In the genomic region with DNA sequence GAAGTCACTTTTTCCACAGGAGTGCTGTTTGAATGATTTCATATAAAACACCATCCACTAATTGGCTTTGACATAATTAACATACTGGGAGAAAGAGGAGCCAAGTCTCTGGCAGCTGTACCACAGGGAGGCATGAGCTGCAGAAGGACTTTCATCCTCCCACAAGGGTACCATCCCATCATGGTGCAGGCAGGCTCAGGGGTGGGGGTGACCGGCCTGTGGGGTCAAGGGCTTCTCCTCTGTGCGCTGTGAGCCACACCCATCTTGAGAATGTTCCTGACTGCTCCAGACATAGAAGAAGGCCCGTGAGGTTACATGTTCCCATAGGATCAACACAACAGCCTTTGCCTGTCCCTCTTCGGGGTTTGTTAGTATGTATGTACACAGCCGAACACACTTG, we compare ENCODE assay signal across 29 mouse cellular contexts.
DNase-seq lines count a peak whose midpoint lies in the region; ATAC-seq and TF ChIP-seq lines count a peak whose summit lies in the region.
"Had no signal": no experiment of that assay in that cellular context is flagged by ENCODE, and none has a peak within 500 bp of the region (broad histone marks: within the 10 kb centered on the region; RNA-seq: fewer than 3 reads in every experiment).

No protein-coding gene starts in this region.

- no peak for TF ChIP-seq CTCF in forebrain, postnatal 0 days (IDR thresholded peaks at IDR 0.05; ENCODE audit: low read depth)

- no peaks in the 10 kb centered on the region for H3K9me3 ChIP-seq in forebrain, embryonic 15.5 days
- no peaks in the 10 kb centered on the region for H3K9me3 ChIP-seq in forebrain, postnatal 0 days (ENCODE audit: low read length)
- no peaks in the 10 kb centered on the region for H3K9me3 ChIP-seq in midbrain, embryonic 16.5 days (replicated peaks; ENCODE audit: control insufficient read depth, low read length, poor library complexity, severe bottlenecking)
- no peaks in the 10 kb centered on the region for H3K9me3 ChIP-seq in midbrain, embryonic 15.5 days
- H3K9me3 ChIP-seq: embryonic facial prominence, embryonic 12.5 days; hindbrain, embryonic 12.5 days; limb, embryonic 13.5 days; lung, embryonic 15.5 days; midbrain, embryonic 12.5 days; stomach, embryonic 15.5 days had no signal

- H3K4me1 ChIP-seq in forebrain, embryonic 15.5 days = peaks cover 31% of the 10 kb centered on the region
- H3K4me1 ChIP-seq in forebrain, postnatal 0 days (ENCODE audit: insufficient read depth) = no peaks in the 10 kb centered on the region
- H3K4me1 ChIP-seq in midbrain, embryonic 16.5 days (ENCODE audit: control insufficient read depth, insufficient read depth, low read length) = peaks cover 25% of the 10 kb centered on the region
- H3K4me1 ChIP-seq in midbrain, embryonic 15.5 days = peaks cover 31% of the 10 kb centered on the region

- H3K4me2 ChIP-seq in forebrain, embryonic 15.5 days (replicated peaks) = no peak overlapping the region
- no peak overlapping the region for H3K4me2 ChIP-seq in forebrain, postnatal 0 days (ENCODE audit: low read depth)
- no peak overlapping the region for H3K4me2 ChIP-seq in midbrain, embryonic 16.5 days (ENCODE audit: low read length)
- no peak overlapping the region for H3K4me2 ChIP-seq in midbrain, embryonic 15.5 days
- H3K4me2 ChIP-seq: embryonic facial prominence, embryonic 12.5 days; heart, embryonic 11.5 days; limb, embryonic 13.5 days; liver, embryonic 11.5 days; lung, embryonic 15.5 days; stomach, embryonic 15.5 days had no signal

- no peak overlapping the region for H3K27ac ChIP-seq in forebrain, embryonic 15.5 days (replicated peaks)
- no peak overlapping the region for H3K27ac ChIP-seq in forebrain, postnatal 0 days (ENCODE audit: low read depth, low read length)
- 0 out of 2 replicates have a peak overlapping the region, but pooled peaks have one; percentile 53 for H3K27ac ChIP-seq in midbrain, embryonic 16.5 days (ENCODE audit: low read length)
- no peak overlapping the region for H3K27ac ChIP-seq in midbrain, embryonic 15.5 days
- H3K27ac ChIP-seq: embryonic facial prominence, embryonic 12.5 days; hindbrain, embryonic 12.5 days; limb, embryonic 13.5 days; lung, embryonic 15.5 days; stomach, embryonic 15.5 days had no signal

- no peak overlapping the region for H3K9ac ChIP-seq in forebrain, embryonic 15.5 days (replicated peaks)
- H3K9ac ChIP-seq in forebrain, postnatal 0 days = no peak overlapping the region
- H3K9ac ChIP-seq in midbrain, embryonic 16.5 days (ENCODE audit: low read depth, low read length) = no peak overlapping the region
- no peak overlapping the region for H3K9ac ChIP-seq in midbrain, embryonic 15.5 days
- H3K9ac ChIP-seq: embryonic facial prominence, embryonic 12.5 days; hindbrain, embryonic 12.5 days; limb, embryonic 13.5 days; lung, embryonic 15.5 days; midbrain, embryonic 12.5 days; stomach, embryonic 15.5 days had no signal

- no peaks in the 10 kb centered on the region for H3K36me3 ChIP-seq in forebrain, embryonic 15.5 days
- H3K36me3 ChIP-seq in forebrain, postnatal 0 days (ENCODE audit: insufficient read depth) = no peaks in the 10 kb centered on the region
- no peaks in the 10 kb centered on the region for H3K36me3 ChIP-seq in midbrain, embryonic 16.5 days (ENCODE audit: control insufficient read depth, insufficient read depth, low read length)
- no peaks in the 10 kb centered on the region for H3K36me3 ChIP-seq in midbrain, embryonic 15.5 days (replicated peaks)
- H3K36me3 ChIP-seq: embryonic facial prominence, embryonic 12.5 days; G1E; hindbrain, embryonic 12.5 days; limb, embryonic 13.5 days; lung, embryonic 15.5 days; midbrain, embryonic 12.5 days; stomach, embryonic 15.5 days had no signal

- H3K4me3 ChIP-seq in forebrain, embryonic 15.5 days = no peak overlapping the region
- H3K4me3 ChIP-seq in forebrain, postnatal 0 days (ENCODE audit: low read depth, low read length) = no peak overlapping the region
- H3K4me3 ChIP-seq in midbrain, embryonic 16.5 days (ENCODE audit: low read depth, low read length) = no peak overlapping the region
- H3K4me3 ChIP-seq in midbrain, embryonic 15.5 days = no peak overlapping the region
- H3K4me3 ChIP-seq: embryonic facial prominence, embryonic 12.5 days; hindbrain, embryonic 12.5 days; limb, embryonic 13.5 days; lung, embryonic 15.5 days; midbrain, embryonic 12.5 days; stomach, embryonic 15.5 days had no signal

- 52% methylated on average over 5 of the region's 5 CpGs for WGBS in forebrain, embryonic 15.5 days
- 58% methylated on average over 5 of the region's 5 CpGs for WGBS in forebrain, postnatal 0 days
- WGBS in midbrain, embryonic 16.5 days = 77% methylated on average over 5 of the region's 5 CpGs
- whole genome bisulfite sequencing in midbrain, embryonic 15.5 days = 73% methylated on average over 5 of the region's 5 CpGs

- 0 out of 2 replicates have a peak, but pooled peaks have one; percentile 39 for ATAC-seq in forebrain, embryonic 15.5 days (replicated peaks)
- no peak for ATAC-seq in forebrain, postnatal 0 days
- no peak for ATAC-seq in midbrain, embryonic 16.5 days
- ATAC-seq in midbrain, embryonic 15.5 days (replicated peaks) = no peak
- ATAC-seq: intestine, postnatal 0 days; Patski had no signal

- peak; percentile 37 to 54 for DNase-seq in cerebellum, postnatal 10 days
- no peak for DNase-seq in cerebellum, adult 11-12 months
- no peak for DNase-seq in forebrain, postnatal 0 days
- peak; percentile 57 for DNase-seq in R1 (ENCODE audit: low read depth, low spot score)
- DNase-seq in natural killer cell, adult 2 months (ENCODE audit: low spot score in 2 of 2) = no peak
- DNase-seq: adrenal gland, postnatal 36 days; cerebellum, adult 8-10 months; cerebellum, postnatal 36 days; gastrocnemius, postnatal 14 days; heart, postnatal 36 days; kidney, adult 9 months; kidney, postnatal 10 days; layer of hippocampus, adult 9-11 months; right cerebral cortex, postnatal 25 days had no signal

- H3K27me3 ChIP-seq in forebrain, embryonic 15.5 days = no peaks in the 10 kb centered on the region
- H3K27me3 ChIP-seq in forebrain, postnatal 0 days (ENCODE audit: insufficient read depth, low read length) = no peaks in the 10 kb centered on the region
- H3K27me3 ChIP-seq in midbrain, embryonic 16.5 days (ENCODE audit: control insufficient read depth, insufficient read depth, low read depth, low read length) = no peaks in the 10 kb centered on the region
- H3K27me3 ChIP-seq in midbrain, embryonic 15.5 days (replicated peaks) = no peaks in the 10 kb centered on the region
- H3K27me3 ChIP-seq: CH12.LX; hindbrain, embryonic 12.5 days; lung, embryonic 15.5 days; midbrain, embryonic 12.5 days; stomach, embryonic 15.5 days had no signal

Comparison
In these comparisons a context has a peak if more than half of its experiments do, and no peak if none do; other contexts are left out.
1. DNase-seq: peak in cerebellum, postnatal 10 days (2 of 2) and R1 (single experiment); none in cerebellum, adult 11-12 months (single experiment), forebrain, postnatal 0 days (single experiment) and natural killer cell, adult 2 months (0 of 2).